Mouse (Mus musculus) limb, embryonic 11.5 days (tissue): Measurements from ENCODE around the gene Upk1a. TPM values are rescaled to one million over a fixed set of nuclear protein-coding genes. Genes with fewer than 3 reads are reported as not detected.

Experiments used
- ATAC-seq: fragments of 200-750 bp; cut with Nextera tagmentation; 2 replicates; pipeline ENCODE4 v1.8.0; 2017; ENCODE audit warnings: low read depth; ENCODE audit not compliant: insufficient number of reproducible peaks, low FRiP score, low TSS enrichment
- DNase-seq: peaks from one replicate; pipeline ENCODE4 v3.0.0-alpha.2; 2015; ENCODE audit warnings: low spot score
- H3K27ac ChIP-seq: fragments of 300-500 bp; sonication (generic); replicated peaks from 2 replicates; pipeline ENCODE4 v1.5.1; 2014; ENCODE audit warnings: low read depth, mild to moderate bottlenecking, low read length
- H3K27me3 ChIP-seq: fragments of 300-500 bp; sonication (generic); 2 replicates; pipeline ENCODE4 v1.6.1; 2014; ENCODE audit warnings: mild to moderate bottlenecking, low read length, mixed read lengths; ENCODE audit not compliant: control insufficient read depth, insufficient read depth
- H3K36me3 ChIP-seq: fragments of 300-500 bp; sonication (generic); 2 replicates; pipeline ENCODE4 v1.6.1; 2014; ENCODE audit warnings: mild to moderate bottlenecking, low read length, moderate library complexity, mixed read lengths; ENCODE audit not compliant: control insufficient read depth, insufficient read depth
- H3K4me1 ChIP-seq: fragments of 300-500 bp; sonication (generic); 2 replicates; pipeline ENCODE4 v1.6.1; 2014; ENCODE audit warnings: low read length, mixed read lengths; ENCODE audit not compliant: control insufficient read depth, insufficient read depth
- H3K4me2 ChIP-seq: fragments of 300-500 bp; sonication (generic); 2 replicates; pipeline ENCODE4 v1.6.1; 2014; ENCODE audit warnings: low read depth, mild to moderate bottlenecking, moderate library complexity; ENCODE audit not compliant: severe bottlenecking
- H3K4me3 ChIP-seq: fragments of 300-500 bp; sonication (generic); 2 replicates; pipeline ENCODE4 v1.5.1; 2014; ENCODE audit warnings: low read depth, low read length
- H3K9ac ChIP-seq: fragments of 300-500 bp; sonication (generic); 2 replicates; pipeline ENCODE4 v1.6.1; 2014; ENCODE audit warnings: mild to moderate bottlenecking, low read length
- H3K9me3 ChIP-seq: fragments of 300-500 bp; sonication (generic); 2 replicates; pipeline ENCODE4 v1.6.1; 2016; ENCODE audit warnings: low read length; ENCODE audit not compliant: control insufficient read depth
- WGBS: fragments of 180-500 bp; shearing (Covaris S2); extraction: QIAGEN DNeasy Blood & Tissue Kit; methylation state at CpG from one replicate; pipeline ENCODE4 v1.1.7; 2014; 5-methylcytosine and 5-hydroxymethylcytosine counted together
- polyA plus RNA-seq: library from polyadenylated mRNA; unstranded; fragments of >200 nt; fragmentation: Nextera tagmentation; extraction: Ambion mirVana; gene quantifications from 2 replicates; pipeline ENCODE4 v1.2.1, GENCODE M21; 2014

Upk1a gene
- polyA plus RNA-seq, 1 experiment from 2014 or later, result 3.6 TPM

DNA sequence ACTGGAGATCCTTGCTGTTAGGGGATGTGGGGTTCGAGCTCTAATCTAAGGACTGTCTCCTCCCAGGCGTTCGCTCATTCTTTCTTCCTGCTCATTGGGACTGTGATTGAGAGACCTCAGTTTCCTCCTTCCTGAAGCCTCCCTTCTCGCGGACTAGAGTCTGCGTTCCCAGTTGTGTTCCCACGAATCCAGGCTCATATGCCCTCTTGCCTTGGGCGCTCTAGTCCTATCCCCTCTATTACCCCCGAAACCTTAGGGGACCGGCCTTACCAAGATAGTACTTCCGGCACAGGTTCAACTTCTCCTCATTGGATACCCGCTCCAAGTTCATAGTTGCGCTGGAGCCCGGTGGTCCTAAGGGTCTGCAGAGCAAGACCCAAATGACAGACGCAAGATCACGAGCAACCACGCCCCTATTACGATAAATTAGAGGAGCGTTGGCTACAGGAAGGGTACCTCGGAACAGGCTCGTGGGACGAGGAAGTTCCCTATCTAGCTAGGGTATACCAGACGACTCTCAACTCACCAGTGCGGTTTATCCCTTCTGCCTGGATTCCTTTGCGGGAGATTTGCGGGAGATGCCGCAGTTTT, 50.0 kb downstream of the Upk1a start:
- no peak for DNase-seq
- Histone ChIP-seq H3K9me3 (no peaks in the 10 kb centered on the region), H3K9ac (peak overlapping the region; percentile 44), H3K36me3 (peaks cover 3% of the 10 kb centered on the region; the same call in 1 of the 2 replicates), H3K27me3 (no peaks in the 10 kb centered on the region), H3K4me2 (peak overlapping the region; percentile 53), H3K4me1 (peaks cover 11% of the 10 kb centered on the region), H3K27ac (peak overlapping the region; percentile 92; the same call in 1 of the 2 replicates), H3K4me3 (peak overlapping the region; percentile 71)
- 3% methylated on average over 27 of the region's 27 CpGs for WGBS
- ATAC-seq, result no peak; the same call in 1 of the 2 replicates

DNA sequence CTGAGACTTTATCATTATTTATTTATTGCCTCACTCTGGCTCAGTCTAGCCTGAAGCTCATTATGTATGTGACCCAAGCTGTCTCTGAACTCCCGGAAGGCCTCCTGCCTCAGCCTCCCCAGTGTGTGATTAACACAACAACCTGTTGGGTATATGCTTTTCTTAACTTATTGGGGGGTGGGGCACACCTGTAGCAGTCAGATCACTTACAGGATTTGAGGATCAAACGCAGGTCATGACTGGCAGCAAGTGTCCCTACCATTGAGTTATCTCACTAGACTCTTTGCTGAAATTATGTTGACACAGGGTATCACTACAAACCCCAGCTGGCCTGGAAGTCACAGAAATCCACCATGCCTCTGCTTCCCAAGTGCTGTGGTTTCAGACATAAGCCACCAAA, 52.4 kb downstream of the Upk1a start:
- DNase-seq, result no peak
- H3K9ac ChIP-seq, result peak overlapping the region; percentile 24; the same call in 1 of the 2 replicates
- peaks cover 8% of the 10 kb centered on the region; the same call in 1 of the 2 replicates for H3K36me3 ChIP-seq
- no peaks in the 10 kb centered on the region for H3K9me3 ChIP-seq
- no peak overlapping the region for H3K4me3 ChIP-seq
- no peak overlapping the region for H3K27ac ChIP-seq
- no peak overlapping the region for H3K4me2 ChIP-seq
- H3K4me1 ChIP-seq, result peaks cover 11% of the 10 kb centered on the region
- ATAC-seq, result no peak
- no peaks in the 10 kb centered on the region for H3K27me3 ChIP-seq
- 72% methylated on average over 2 of the region's 2 CpGs for WGBS

DNA sequence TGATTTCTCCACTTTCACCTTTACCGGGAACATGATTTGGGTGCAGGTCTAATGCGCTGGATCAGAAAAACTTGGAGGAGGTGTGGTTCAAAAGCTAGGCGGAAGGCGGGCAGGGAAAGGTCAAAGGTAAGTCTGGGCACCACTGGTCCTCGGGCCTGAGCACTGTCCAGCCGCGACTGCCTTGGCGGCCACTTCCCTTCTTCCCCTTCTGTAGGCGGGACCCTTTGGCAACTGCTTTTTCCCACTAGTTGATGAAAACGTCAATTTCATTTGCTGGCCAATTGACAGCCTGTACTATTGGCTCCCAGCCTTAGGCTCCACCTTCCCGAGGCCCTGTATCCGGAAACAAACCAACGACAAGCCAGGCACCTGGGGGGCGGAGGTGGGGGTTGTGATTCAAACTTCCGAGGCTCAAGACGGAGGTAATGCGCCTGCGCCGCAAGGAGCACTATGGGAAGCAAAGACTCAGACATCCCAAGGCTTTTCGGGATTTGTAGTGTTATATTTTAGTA, 53.1 kb downstream of the Upk1a start, which contains the start of gene Lin37:
Lin37 (minus strand) TSS at position 396 of the 512 bp plus-strand sequence.
- Histone ChIP-seq H3K9me3 (no peaks in the 10 kb centered on the region), H3K4me1 (peaks cover 11% of the 10 kb centered on the region), H3K4me2 (peak within 1 kb of the TSS; percentile 76), H3K9ac (peak within 1 kb of the TSS; percentile 62), H3K36me3 (peaks cover 8% of the 10 kb centered on the region; the same call in 1 of the 2 replicates), H3K27me3 (no peaks in the 10 kb centered on the region), H3K27ac (no peak within 1 kb of the TSS), H3K4me3 (peak within 1 kb of the TSS; percentile 39)
- WGBS, result under 1% methylated on average over 20 of the region's 20 CpGs
- peak; percentile 78 for ATAC-seq
- DNase-seq, result peak; percentile 94

DNA sequence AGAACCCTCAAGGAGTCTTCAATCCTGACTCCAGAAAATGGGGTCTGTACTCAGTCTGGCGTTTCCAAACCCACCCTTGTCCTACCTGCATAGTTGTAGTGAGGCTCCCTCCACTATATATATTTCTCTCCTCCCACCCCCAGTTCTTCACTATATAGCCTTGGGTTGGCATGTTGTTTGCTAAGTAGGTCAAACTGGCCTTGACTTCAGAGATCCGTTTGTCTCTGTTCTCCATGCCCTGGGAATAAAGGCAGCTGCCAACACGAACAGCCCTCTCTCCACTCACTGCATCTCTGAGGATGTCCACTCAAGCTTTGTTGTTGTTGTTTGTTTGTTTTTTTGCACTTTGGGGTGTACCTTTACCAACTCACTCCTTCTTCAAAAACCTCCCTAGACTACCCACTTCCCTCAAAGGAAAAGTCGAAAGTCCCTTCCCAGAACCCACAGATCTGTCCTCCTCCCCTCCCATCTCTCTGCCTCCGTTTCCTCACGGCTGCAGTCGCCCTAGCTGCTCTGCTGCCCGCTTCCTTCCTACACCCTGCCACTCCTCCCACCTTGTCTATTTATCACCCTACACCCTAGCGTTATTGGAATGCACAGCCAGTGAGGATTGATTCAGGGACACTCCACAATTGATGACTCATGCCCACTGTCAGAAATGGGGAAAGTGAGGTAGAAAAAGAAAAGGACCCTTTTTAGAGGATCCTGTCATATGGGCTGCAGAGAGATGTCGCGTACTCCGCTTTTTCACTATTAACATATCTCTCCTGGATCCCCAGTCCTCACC, 53.8 kb downstream of the Upk1a start:
- no peaks in the 10 kb centered on the region for H3K9me3 ChIP-seq
- H3K4me3 ChIP-seq, result peak overlapping the region; percentile 39
- peak overlapping the region; percentile 76 for H3K4me2 ChIP-seq
- H3K27ac ChIP-seq, result no peak overlapping the region
- H3K27me3 ChIP-seq, result no peaks in the 10 kb centered on the region
- no peak for DNase-seq
- ATAC-seq, result no peak
- WGBS, result 17% methylated on average over 12 of the region's 12 CpGs
- H3K9ac ChIP-seq, result peak overlapping the region; percentile 62
- H3K36me3 ChIP-seq, result peaks cover 8% of the 10 kb centered on the region; the same call in 1 of the 2 replicates
- peaks cover 6% of the 10 kb centered on the region for H3K4me1 ChIP-seq

DNA sequence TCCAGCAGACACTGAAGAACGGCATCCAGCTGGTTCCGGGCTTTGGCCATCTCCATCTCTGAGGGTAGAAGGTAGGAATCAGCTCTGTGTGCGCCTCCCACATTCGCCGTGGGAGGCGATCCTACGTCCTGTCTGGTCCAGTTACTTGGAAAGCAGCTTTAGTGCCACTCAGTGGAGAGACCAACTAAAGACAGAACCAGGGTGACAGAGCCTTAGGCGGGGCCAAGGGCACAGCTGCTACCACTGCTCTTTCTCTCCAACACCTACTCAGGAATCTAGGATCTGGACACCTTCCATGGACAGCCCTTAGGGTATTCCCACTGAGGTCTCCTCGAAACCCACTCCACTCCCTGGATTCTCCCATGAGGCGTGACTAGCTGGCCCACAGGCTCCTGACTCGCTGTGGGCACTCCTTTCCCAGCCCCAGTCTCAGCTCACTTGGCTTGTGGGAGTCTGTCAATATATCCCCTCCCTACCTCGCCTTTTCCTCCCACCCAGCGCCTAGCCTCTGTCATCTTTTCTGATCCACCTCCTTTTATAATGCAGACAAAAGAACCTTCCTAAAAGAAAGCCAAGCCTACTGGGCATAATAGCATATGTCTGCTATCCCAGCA, 54.6 kb downstream of the Upk1a start:
- H3K4me3 ChIP-seq, result peak overlapping the region; percentile 39; the same call in 1 of the 2 replicates
- H3K4me1 ChIP-seq, result peaks cover 11% of the 10 kb centered on the region
- no peak overlapping the region for H3K9ac ChIP-seq
- H3K4me2 ChIP-seq, result no peak overlapping the region
- DNase-seq (no peak), ATAC-seq (no peak)
- H3K27me3 ChIP-seq, result no peaks in the 10 kb centered on the region
- no peak overlapping the region for H3K27ac ChIP-seq
- no peaks in the 10 kb centered on the region for H3K9me3 ChIP-seq
- WGBS, result 87% methylated on average over 13 of the region's 13 CpGs
- H3K36me3 ChIP-seq, result peaks cover 8% of the 10 kb centered on the region; the same call in 1 of the 2 replicates

DNA sequence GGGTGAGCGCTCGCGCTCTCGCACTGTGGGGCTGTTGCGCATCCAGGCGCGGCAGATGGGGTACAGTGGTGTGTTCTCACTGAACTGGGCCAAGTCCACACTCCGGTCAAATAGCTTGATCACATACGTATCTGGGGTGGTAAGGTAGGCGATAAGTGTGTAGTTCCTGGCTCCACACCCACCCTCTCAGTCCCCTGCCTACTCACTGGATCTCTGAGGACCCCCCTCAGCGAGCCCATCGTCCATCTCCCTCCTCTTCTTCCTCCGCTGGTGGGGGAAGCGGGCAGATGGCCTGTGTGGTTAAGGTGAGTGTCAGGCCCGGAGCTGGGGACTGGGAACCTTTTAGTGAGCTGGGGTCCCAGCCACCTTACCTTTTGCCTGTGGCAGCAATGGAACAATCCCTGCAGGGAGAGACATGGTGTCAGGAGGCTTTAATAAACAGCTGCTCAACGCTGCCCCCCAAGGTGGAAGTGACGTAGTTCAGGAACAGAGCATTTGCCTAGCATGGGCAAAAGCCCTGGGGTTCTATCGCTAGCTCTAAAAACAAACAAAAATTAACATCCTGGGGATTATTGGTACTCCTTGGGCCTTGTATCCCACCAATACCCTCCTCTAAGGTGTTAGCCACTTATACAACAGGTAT, 55.6 kb downstream of the Upk1a start:
- DNase-seq, result no peak
- Histone ChIP-seq H3K9me3 (no peaks in the 10 kb centered on the region), H3K4me3 (no peak overlapping the region), H3K27ac (no peak overlapping the region), H3K4me2 (no peak overlapping the region), H3K9ac (no peak overlapping the region), H3K4me1 (peaks cover 14% of the 10 kb centered on the region), H3K36me3 (peaks cover 8% of the 10 kb centered on the region; the same call in 1 of the 2 replicates), H3K27me3 (no peaks in the 10 kb centered on the region)
- ATAC-seq, result no peak
- 93% methylated on average over 18 of the region's 18 CpGs for WGBS

DNA sequence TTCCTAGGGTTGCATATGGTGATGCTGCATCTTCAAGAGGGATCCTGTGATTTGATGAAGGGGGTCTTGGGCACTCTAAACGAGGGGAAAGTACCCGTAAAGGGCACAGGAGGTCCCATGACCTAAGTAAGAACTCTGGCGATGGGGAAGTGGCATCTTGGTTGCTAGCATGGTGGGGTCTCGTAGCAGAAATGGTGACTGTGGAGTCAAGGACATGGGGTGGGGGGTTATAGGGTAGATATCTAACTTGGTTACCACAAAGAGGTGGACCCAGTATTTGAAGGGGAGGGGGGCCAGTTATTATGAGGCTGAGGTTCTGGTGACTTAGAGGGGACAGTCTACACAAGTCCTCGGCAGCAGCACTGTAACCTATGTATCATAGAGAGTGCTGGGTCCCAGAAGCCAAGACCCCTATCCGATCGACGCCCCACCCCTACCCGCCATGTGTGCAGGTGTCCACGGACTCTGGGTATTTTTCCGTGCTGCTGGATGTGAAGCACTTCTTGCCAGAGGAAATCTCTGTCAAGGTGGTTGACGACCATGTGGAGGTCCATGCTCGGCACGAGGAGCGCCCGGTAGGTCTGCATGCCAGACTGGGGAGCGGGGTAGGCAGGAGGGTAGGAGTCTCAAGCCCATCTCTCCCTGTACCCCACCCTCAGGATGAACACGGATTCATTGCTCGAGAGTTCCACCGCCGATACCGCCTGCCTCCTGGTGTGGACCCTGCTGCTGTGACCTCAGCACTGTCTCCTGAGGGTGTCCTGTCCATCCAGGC, 58.6 kb downstream of the Upk1a start:
- peak overlapping the region; percentile 82 for H3K4me2 ChIP-seq
- DNase-seq, result no peak
- H3K4me3 ChIP-seq, result no peak overlapping the region
- WGBS, result 85% methylated on average over 22 of the region's 22 CpGs
- H3K9me3 ChIP-seq, result no peaks in the 10 kb centered on the region
- no peaks in the 10 kb centered on the region for H3K27me3 ChIP-seq
- H3K4me1 ChIP-seq, result peaks cover 14% of the 10 kb centered on the region
- H3K36me3 ChIP-seq, result peaks cover 8% of the 10 kb centered on the region; the same call in 1 of the 2 replicates
- peak overlapping the region; percentile 64; the same call in 1 of the 2 replicates for H3K9ac ChIP-seq
- no peak overlapping the region for H3K27ac ChIP-seq
- no peak for ATAC-seq
